Mouse (Mus musculus) kidney, adult 18-20 months (tissue): ENCODE measurements at regions not wholly inside any gene's neighbourhood (a gene's known extent, or its start where the extent isn't known, plus 50 kb on each side); places are given as distances from the start of the nearest gene placed in this dataset.
"Not testable (repeated sequence)": the region's sequence is repeated elsewhere in the genome, so short reads cannot be mapped to it uniquely, and the experiment has no call there.

Source experiments
- DNase-seq: peaks from one replicate; pipeline ENCODE4 v3.0.0; 2021

- peak; percentile 52 for DNase-seq
These were observed 217.5 kb downstream of the Pten start for GRCm38 (mm10) chr19:32974778-32975240.

GRCm38 (mm10) chr19:32975303-32975702, 218.0 kb downstream of the Pten start:
- DNase-seq: no peak

- no peak for DNase-seq
These were observed 219.2 kb downstream of the Pten start for GRCm38 (mm10) chr19:32976507-32976906.

GRCm38 (mm10) chr19:32978037-32978745, 220.9 kb downstream of the Pten start:
- DNase-seq: no peak

GRCm38 (mm10) chr19:32980142-32980541, 222.8 kb downstream of the Pten start:
- DNase-seq: no peak

- DNase-seq: no peak
These were observed 231.4 kb downstream of the Pten start for GRCm38 (mm10) chr19:32988713-32989112.

GRCm38 (mm10) chr19:32989346-32989745, 232.0 kb downstream of the Pten start:
- no peak for DNase-seq

GRCm38 (mm10) chr19:32990576-32990975, 233.3 kb downstream of the Pten start:
- no peak for DNase-seq

- no peak for DNase-seq
These were observed 241.4 kb downstream of the Pten start for GRCm38 (mm10) chr19:32998576-32999170.

GRCm38 (mm10) chr19:33007582-33007981, 250.3 kb downstream of the Pten start:
- DNase-seq: no peak

GRCm38 (mm10) chr19:33008076-33008475, 250.8 kb downstream of the Pten start:
- no peak for DNase-seq

- no peak for DNase-seq
These were observed 251.5 kb downstream of the Pten start for GRCm38 (mm10) chr19:33008794-33009193.

GRCm38 (mm10) chr19:33010886-33011446, 253.7 kb downstream of the Pten start:
- no peak for DNase-seq

GRCm38 (mm10) chr19:33014879-33015278, 257.6 kb downstream of the Pten start:
- DNase-seq: not testable (repeated sequence)

- no peak for DNase-seq
These were observed 263.9 kb downstream of the Pten start for GRCm38 (mm10) chr19:33021161-33021560.

GRCm38 (mm10) chr19:33022839-33023428, 265.6 kb downstream of the Pten start:
- DNase-seq: no peak

GRCm38 (mm10) chr19:33029688-33030444, 272.6 kb downstream of the Pten start:
- DNase-seq: no peak

- no peak for DNase-seq
These were observed 283.2 kb downstream of the Pten start for GRCm38 (mm10) chr19:33040512-33040911.

GRCm38 (mm10) chr19:33040991-33041390, 283.7 kb downstream of the Pten start:
- DNase-seq: no peak

GRCm38 (mm10) chr19:33042760-33043159, 285.5 kb downstream of the Pten start:
- no peak for DNase-seq

GRCm38 (mm10) chr19:33043696-33044095, 286.4 kb downstream of the Pten start:
- DNase-seq: no peak

GRCm38 (mm10) chr19:33048754-33049442, 291.6 kb downstream of the Pten start:
- no peak for DNase-seq
